Mouse (Mus musculus) heart, postnatal 4 days (tissue): ENCODE results near the gene Edar. TPM values are rescaled to one million over a fixed set of nuclear protein-coding genes. Genes with fewer than 3 reads are reported as not detected.
"Not testable (repeated sequence)": the region's sequence is repeated elsewhere in the genome, so short reads cannot be mapped to it uniquely, and the experiment has no call there.

Experiments
- DNase-seq: peaks from one replicate; pipeline ENCODE4 v3.0.0; 2021
- total RNA-seq, 2 experiments: library from RNA; stranded (reverse); gene quantifications; 2 replicates each; pipeline ENCODE4 v1.2.3; 2021

Edar gene
- total RNA-seq, result under 1 TPM; 0.41 to 0.43 TPM

GRCm38 (mm10) chr10:58675533-58675932 lies at the start of gene Edar:
TSS of gene Edar (minus strand) at chr10:58675654.
- DNase-seq, result peak; percentile 89

GRCm38 (mm10) chr10:58718110-58718509 lies 42.7 kb upstream of the Edar start, which contains the start of gene Gm17542:
TSS of gene Gm17542 (minus strand) at chr10:58718210.
- DNase-seq, result not testable (repeated sequence)

GRCm38 (mm10) chr10:58714789-58715148 lies 39.3 kb upstream of the Edar start:
- no peak for DNase-seq

DNA sequence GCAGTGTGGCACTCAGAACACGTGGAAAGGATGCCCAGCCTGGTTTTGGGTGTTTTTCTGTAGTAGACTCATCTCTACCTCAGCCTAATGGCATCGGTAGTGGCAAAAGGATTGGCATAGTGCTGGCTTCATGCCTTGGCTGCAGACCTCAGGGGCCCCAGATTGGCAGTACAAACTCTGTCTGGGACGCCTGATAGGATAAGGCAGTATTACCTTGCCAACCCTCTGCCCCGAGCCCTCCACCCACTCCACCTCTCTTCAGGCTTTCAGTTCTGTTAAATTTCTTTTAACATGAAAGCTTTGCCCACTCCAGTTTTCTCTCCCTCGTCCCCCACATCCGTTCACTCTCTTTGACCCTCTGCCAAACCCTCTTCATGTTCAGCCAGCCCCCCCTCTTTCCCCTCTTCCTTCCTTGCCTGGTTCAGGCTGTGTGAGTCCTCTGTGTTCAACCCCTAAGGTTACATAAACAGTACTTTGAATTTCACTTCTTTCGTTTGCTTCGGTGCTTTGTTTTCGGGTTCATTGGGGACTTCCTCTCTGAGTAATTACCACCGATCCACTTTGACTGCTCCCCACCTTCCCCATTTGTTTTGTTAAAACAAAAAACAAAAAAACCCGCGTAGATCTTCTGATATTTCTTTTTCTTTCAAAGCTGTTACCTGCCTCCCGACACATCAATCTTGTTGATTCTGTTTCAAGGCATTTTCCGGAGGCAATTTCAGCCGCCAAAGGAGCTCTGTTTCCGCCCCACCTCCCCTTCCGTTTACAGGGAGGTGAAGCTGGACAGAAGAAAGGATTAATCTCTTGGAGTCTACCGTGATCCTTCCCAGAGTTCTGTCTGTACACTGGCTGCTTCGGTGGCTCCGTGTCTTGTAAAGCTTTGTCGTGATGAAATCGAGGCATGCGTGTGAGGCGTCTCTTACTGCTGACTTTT lies 38.7 kb upstream of the Edar start:
- no peak for DNase-seq

- DNase-seq, result no peak
Measured at GRCm38 (mm10) chr10:58713225-58713624, 37.8 kb upstream of the Edar start.

- no peak for DNase-seq
Measured at GRCm38 (mm10) chr10:58709021-58709420, 33.6 kb upstream of the Edar start.

DNA sequence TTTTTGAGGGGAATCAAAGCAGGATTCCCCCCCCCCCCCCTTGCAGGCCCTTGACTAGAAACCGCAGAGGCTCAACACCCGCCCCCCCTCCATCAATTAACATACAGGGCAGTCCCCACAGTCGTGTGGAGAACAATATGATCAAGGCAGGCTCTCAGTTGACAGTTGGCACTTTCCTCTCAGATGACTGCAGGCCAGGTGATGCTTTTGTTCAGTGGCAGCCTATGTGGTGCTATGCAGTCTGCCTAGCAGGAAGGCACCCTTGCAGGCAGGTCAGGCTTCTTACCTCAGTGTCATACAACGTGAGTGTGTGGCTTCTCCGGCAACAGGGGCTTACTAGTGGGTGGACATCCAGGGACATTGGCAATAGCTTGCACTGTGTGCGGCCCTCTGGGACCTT lies 25.1 kb upstream of the Edar start:
- DNase-seq, result no peak

GRCm38 (mm10) chr10:58700160-58700559 lies 24.7 kb upstream of the Edar start:
- no peak for DNase-seq

DNA sequence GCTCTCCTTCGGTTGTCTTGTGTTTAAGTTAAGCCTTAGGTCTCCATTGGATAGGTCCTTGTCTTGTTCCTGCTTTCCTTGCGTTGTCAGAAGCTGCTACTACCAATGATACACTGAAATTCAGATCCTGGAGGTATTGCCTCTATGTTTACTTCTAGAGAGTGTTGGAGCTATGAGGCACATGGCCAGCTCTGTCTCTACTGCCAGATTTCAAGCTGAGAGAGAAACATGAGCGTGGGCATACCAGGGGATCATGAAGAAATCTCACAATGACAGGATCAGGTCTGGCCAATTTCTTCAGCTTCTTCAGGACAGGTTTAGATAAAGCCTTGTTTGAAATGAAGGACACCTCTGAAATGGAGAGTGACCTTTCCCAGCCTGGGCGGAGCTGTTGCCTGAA lies 23.5 kb upstream of the Edar start:
- DNase-seq, result no peak

- DNase-seq, result no peak
Measured at GRCm38 (mm10) chr10:58691051-58691450, 15.6 kb upstream of the Edar start.

DNA sequence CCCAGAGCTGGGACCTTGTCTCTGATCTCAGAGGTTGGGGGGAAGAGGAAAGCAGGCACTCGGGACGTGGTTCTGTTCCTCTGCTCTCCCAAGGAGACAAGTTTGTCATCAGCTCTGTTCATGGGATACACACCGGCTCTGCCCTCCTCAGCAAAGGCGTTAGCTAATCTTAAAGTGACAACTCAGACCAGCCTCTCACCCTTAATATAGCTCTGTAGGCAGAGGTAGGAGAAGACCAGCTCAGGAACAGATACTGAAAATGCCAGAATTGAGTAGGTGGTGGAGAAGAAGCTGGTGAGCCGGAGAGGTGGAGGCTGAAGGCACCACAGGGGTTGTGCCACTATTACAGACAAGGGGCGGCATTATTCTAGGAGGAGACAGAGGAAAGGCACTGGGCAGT lies 3.8 kb upstream of the Edar start:
- DNase-seq, result no peak

DNA sequence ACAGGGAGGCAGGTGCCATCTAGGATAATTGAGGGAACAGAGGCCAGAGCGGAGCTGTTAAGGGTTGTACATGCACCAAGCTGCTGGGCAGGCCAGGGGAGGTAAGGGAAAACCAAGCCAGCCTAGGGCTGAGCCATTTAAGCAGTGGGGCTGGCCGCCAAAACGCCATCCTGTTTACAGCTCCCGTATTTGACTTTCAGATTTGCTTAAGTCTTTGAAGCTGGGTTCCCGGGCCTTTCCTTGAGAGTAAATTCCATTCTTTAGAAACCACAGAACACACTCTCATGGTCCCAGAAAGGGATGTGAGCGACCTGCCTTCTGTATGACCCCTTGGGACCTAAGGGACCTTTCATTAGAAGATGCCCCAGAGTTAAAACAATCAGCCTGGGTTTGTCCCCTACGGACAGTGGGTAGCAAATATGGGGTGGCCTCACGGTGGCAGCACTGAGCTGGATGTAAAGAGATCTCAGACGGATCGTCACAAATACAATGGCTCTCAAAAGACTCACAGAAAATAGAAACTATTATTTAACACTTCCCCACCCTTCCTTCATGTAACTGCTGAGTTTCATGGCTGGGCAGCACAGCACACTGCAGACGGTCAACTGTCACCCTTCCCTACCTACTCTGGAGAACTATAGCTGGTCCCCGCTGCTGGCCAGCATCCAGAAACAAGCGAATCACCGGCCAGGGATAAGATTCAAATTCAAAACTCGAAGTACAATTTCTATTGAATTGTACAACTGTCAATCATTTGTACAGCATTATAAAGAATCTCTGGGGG lies 2.0 kb downstream of the Edar start:
- DNase-seq, result peak; percentile 81

DNA sequence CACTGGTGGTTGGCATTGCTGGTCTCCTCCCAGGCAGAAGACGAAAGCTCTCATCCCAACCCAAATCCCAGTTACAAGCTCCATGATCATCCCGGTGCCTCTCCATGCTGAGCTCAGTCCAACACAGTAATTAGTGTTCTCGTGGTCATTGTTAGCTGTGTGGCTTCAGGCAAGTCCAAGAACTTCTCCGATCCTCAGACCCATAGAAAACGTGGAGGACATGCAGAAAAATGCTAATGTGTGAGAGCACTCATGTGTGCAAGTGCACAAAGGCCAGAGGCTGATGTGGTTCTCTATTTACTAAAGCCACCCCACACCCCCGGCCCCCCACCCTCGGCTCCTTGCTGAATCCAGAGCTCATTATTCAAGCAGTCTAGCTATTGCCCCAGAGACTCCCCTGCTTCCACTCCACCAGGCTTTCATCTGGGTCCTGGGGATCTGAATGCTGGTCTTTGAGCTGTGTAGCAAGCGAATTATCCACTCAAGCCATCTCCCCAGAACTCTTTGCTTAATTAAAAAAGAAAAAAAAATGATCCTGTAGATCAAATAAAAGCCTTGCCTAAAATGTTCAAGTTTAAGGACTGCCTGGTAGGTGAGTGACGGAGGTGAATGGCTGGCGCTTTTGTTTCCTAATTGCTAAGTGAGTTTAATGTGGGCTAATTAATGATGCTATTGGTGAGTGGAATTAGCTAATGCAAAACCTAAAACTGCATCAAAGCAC lies 2.7 kb downstream of the Edar start:
- DNase-seq, result no peak

DNA sequence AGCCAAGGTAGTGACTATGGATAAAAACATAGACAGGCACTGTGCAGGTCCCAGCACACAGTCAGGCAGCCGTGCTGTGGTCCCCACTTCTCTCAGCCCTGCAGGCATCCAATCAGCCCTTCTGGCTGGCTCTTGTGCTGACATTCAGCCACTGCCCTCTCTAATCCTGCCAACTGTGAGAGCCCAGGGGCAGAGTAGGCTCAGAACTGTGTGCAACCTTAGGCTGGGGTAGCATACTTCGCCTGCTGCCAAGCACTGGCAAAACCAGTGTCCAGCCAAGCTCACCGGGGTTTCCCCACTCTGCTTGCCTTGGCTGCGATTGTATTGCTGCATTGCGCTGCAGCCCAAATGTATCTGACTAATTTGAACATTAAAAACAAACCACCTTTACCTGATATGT lies 11.6 kb downstream of the Edar start:
- DNase-seq, result no peak

GRCm38 (mm10) chr10:58663417-58663816 lies 12.0 kb downstream of the Edar start:
- peak; percentile 67 for DNase-seq

DNA sequence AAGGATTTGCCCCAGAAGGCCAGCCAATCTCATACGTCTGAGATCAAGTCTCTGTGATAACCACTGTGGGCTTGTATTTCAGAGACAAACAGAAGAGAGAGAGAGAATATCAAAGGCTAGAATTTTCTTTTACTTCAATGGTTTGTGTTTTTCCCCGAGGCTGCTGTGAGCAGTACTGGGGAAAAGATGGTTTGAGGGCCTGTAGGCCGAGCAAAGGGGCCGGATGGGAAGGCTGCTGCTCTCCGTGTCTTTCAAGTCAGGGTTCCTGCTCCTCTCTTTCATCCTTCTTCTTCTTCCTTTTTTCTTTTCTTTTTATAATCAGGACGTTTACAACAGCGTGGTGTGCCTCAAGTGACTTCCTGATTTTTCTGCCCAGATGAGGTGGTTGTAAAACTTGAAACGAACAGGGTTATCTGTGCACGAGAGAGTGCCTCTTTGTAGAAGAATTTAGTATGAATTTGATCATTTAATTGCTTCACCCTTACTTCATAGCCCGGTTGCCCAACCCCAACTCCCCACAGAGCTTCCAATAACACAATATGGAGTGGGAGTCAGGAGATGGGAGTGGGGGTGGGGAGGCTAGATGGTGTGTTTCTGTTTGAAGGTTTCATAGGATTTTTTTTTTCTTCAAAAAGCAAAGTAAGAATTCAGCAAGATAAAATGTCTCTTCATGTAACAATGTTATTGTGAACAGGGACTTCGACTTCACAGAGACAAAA lies 16.0 kb downstream of the Edar start:
- DNase-seq, result no peak

DNA sequence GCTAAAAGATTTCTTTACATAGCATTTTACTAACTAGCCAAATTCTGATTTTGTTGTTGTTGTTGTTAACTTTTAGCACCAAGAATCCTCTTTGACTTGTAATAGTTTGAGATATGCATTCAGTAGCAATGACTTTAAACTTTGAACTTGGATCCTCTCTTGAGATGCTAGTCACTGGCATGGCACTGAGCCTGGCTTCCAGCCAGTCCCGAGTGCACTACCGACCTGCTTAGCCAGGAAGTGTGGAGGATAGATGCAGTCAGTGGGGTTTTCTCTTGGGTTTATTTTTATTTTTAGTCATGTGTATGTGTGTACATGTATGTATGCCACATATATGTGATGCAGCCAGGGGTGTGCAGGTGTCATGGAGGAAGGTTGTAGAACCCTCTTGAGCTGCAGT lies 17.7 kb downstream of the Edar start:
- DNase-seq, result peak; percentile 35

GRCm38 (mm10) chr10:58653679-58654078 lies 21.8 kb downstream of the Edar start:
- peak; percentile 29 for DNase-seq

- DNase-seq, result peak; percentile 55
Measured at GRCm38 (mm10) chr10:58652418-58653394, 22.7 kb downstream of the Edar start.

DNA sequence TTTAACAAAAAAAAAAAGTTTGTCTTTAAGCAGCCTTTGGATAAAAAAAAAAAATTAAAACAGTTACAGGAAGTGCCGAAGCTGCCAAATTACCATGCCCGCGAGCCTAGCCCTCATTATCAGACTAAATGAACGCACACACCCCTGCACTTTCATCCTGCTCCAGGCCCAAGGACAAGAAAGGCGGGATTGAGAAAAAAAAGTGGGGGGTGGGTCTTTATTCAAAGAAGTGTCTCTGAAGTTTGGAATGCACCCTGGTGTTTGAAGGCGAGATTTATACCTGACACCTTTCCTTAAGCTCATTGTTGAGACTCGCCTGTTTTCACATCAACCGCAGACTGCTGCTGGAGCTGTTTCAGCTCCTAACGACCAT lies 23.4 kb downstream of the Edar start:
- DNase-seq, result no peak
